Mouse (Mus musculus): ENCODE results near the gene Map3k11. TPM values are rescaled to one million over a fixed set of nuclear protein-coding genes. Genes with fewer than 3 reads are reported as not detected.
A peak's percentile ranks its signal among the peaks of the same experiment; 100 is the strongest.

Gene Map3k11
- polyA plus RNA-seq, 1 experiment from 2014 or later = 36.0 TPM

GRCm38 (mm10) chr19:5731264-5731978 lies 42.9 kb downstream of the Map3k11 start:
- no peaks in the 10 kb centered on the region for H3K9me3 ChIP-seq

GRCm38 (mm10) chr19:5734325-5734724 lies 45.8 kb downstream of the Map3k11 start:
- H3K4me1 ChIP-seq = peaks cover 22% of the 10 kb centered on the region
- 81% methylated on average over 9 of the region's 9 CpGs for WGBS
- DNase-seq (ENCODE audit: low spot score) = no peak
- peaks cover 34% of the 10 kb centered on the region for H3K27me3 ChIP-seq (ENCODE audit: insufficient read depth, poor library complexity, severe bottlenecking)
- H3K36me3 ChIP-seq = peaks cover 8% of the 10 kb centered on the region
- no peak overlapping the region for H3K27ac ChIP-seq
- H3K9me3 ChIP-seq = no peaks in the 10 kb centered on the region
- no peak overlapping the region for H3K4me3 ChIP-seq

More at GRCm38 (mm10) chr19:5731264-5731978, 42.9 kb downstream of the Map3k11 start:
- Histone ChIP-seq H3K4me1 (peaks cover 48% of the 10 kb centered on the region), H3K4me3 (peak overlapping the region; percentile 89), H3K36me3 (peaks cover 8% of the 10 kb centered on the region), H3K27ac (peak overlapping the region; percentile 79), H3K27me3 (ENCODE audit: insufficient read depth, poor library complexity, severe bottlenecking) (peaks cover 14% of the 10 kb centered on the region)
- DNase-seq (ENCODE audit: low spot score) = peak; percentile 98
- under 1% methylated on average over 47 of the region's 47 CpGs for WGBS

GRCm38 (mm10) chr19:5739446-5739845 lies 50.9 kb downstream of the Map3k11 start:
- Histone ChIP-seq H3K4me1 (peaks cover 36% of the 10 kb centered on the region), H3K36me3 (no peaks in the 10 kb centered on the region; the same call in 1 of the 2 replicates), H3K27ac (no peak overlapping the region), H3K4me3 (no peak overlapping the region; the same call in 1 of the 2 replicates), H3K27me3 (ENCODE audit: insufficient read depth, poor library complexity, severe bottlenecking) (peaks cover 83% of the 10 kb centered on the region), H3K9me3 (no peaks in the 10 kb centered on the region)
- DNase-seq (ENCODE audit: low spot score) = no peak
- 45% methylated on average over 2 of the region's 2 CpGs for WGBS

GRCm38 (mm10) chr19:5740320-5741317 lies 52.1 kb downstream of the Map3k11 start, which contains the start of gene Ltbp3:
Gene Ltbp3, plus strand, starts transcription at chr19:5740904.
- peak within 1 kb of the TSS; percentile 84 for H3K4me3 ChIP-seq
- no peak for DNase-seq (ENCODE audit: low spot score)
- H3K27ac ChIP-seq = peak within 1 kb of the TSS; percentile 89
- H3K4me1 ChIP-seq = peaks cover 41% of the 10 kb centered on the region
- WGBS = 20% methylated on average over 12 of the region's 14 CpGs
- no peaks in the 10 kb centered on the region; the same call in 1 of the 2 replicates for H3K36me3 ChIP-seq
- no peaks in the 10 kb centered on the region for H3K9me3 ChIP-seq
- H3K27me3 ChIP-seq (ENCODE audit: insufficient read depth, poor library complexity, severe bottlenecking) = peaks cover 88% of the 10 kb centered on the region

- Histone ChIP-seq H3K4me3 (peak overlapping the region; percentile 84), H3K36me3 (no peaks in the 10 kb centered on the region; the same call in 1 of the 2 replicates), H3K27me3 (ENCODE audit: insufficient read depth, poor library complexity, severe bottlenecking) (peaks cover 89% of the 10 kb centered on the region), H3K27ac (peak overlapping the region; percentile 89), H3K4me1 (peaks cover 52% of the 10 kb centered on the region), H3K9me3 (no peaks in the 10 kb centered on the region)
- DNase-seq (ENCODE audit: low spot score) = no peak
- under 1% methylated on average over 55 of the region's 55 CpGs for WGBS
Measured at GRCm38 (mm10) chr19:5741641-5742240, 53.2 kb downstream of the Map3k11 start.

- Histone ChIP-seq H3K4me3 (peak overlapping the region; percentile 84), H3K4me1 (peaks cover 57% of the 10 kb centered on the region), H3K36me3 (no peaks in the 10 kb centered on the region; the same call in 1 of the 2 replicates), H3K27ac (peak overlapping the region; percentile 89), H3K9me3 (no peaks in the 10 kb centered on the region), H3K27me3 (ENCODE audit: insufficient read depth, poor library complexity, severe bottlenecking) (peaks cover 90% of the 10 kb centered on the region)
- DNase-seq (ENCODE audit: low spot score) = no peak
- under 1% methylated on average over 32 of the region's 32 CpGs for WGBS
Measured at GRCm38 (mm10) chr19:5742241-5742641, 53.7 kb downstream of the Map3k11 start.

GRCm38 (mm10) chr19:5743576-5743975 lies 55.0 kb downstream of the Map3k11 start:
- H3K9me3 ChIP-seq = no peaks in the 10 kb centered on the region
- H3K36me3 ChIP-seq = no peaks in the 10 kb centered on the region; the same call in 1 of the 2 replicates
- H3K27me3 ChIP-seq (ENCODE audit: insufficient read depth, poor library complexity, severe bottlenecking) = peaks cover 96% of the 10 kb centered on the region
- no peak for DNase-seq (ENCODE audit: low spot score)
- H3K4me1 ChIP-seq = peaks cover 59% of the 10 kb centered on the region
- WGBS = 66% methylated on average over 5 of the region's 5 CpGs
- H3K27ac ChIP-seq = no peak overlapping the region
- peak overlapping the region; percentile 6; the same call in 1 of the 2 replicates for H3K4me3 ChIP-seq

- H3K27ac ChIP-seq = peak overlapping the region; percentile 70
- no peak for DNase-seq (ENCODE audit: low spot score)
Measured at GRCm38 (mm10) chr19:5745756-5746710, 57.5 kb downstream of the Map3k11 start.

GRCm38 (mm10) chr19:5746907-5747363 lies 58.4 kb downstream of the Map3k11 start:
- peak overlapping the region; percentile 5; the same call in 1 of the 2 replicates for H3K4me3 ChIP-seq
- H3K36me3 ChIP-seq = no peaks in the 10 kb centered on the region
- DNase-seq (ENCODE audit: low spot score) = no peak
- H3K27me3 ChIP-seq (ENCODE audit: insufficient read depth, poor library complexity, severe bottlenecking) = peaks cover 98% of the 10 kb centered on the region
- no peaks in the 10 kb centered on the region for H3K9me3 ChIP-seq
- WGBS = 29% methylated on average over 12 of the region's 12 CpGs
- peaks cover 55% of the 10 kb centered on the region for H3K4me1 ChIP-seq
- H3K27ac ChIP-seq = 0 out of 2 replicates have a peak overlapping the region, but pooled peaks have one; percentile 17

More at GRCm38 (mm10) chr19:5745756-5746710, 57.5 kb downstream of the Map3k11 start:
- H3K4me3 ChIP-seq = peak overlapping the region; percentile 55
- peaks cover 96% of the 10 kb centered on the region for H3K27me3 ChIP-seq (ENCODE audit: insufficient read depth, poor library complexity, severe bottlenecking)
- H3K36me3 ChIP-seq = no peaks in the 10 kb centered on the region
- H3K9me3 ChIP-seq = no peaks in the 10 kb centered on the region
- WGBS = 8% methylated on average over 35 of the region's 36 CpGs
- peaks cover 55% of the 10 kb centered on the region for H3K4me1 ChIP-seq

- DNase-seq (ENCODE audit: low spot score) = no peak
- WGBS = 80% methylated on average over 6 of the region's 6 CpGs
- H3K9me3 ChIP-seq = no peaks in the 10 kb centered on the region
Measured at GRCm38 (mm10) chr19:5749476-5749875, 60.9 kb downstream of the Map3k11 start.

GRCm38 (mm10) chr19:5750951-5751350 lies 62.4 kb downstream of the Map3k11 start:
- H3K4me3 ChIP-seq = peak overlapping the region; percentile 31; the same call in 1 of the 2 replicates

More at GRCm38 (mm10) chr19:5749476-5749875, 60.9 kb downstream of the Map3k11 start:
- no peak overlapping the region for H3K27ac ChIP-seq
- H3K4me1 ChIP-seq = peaks cover 38% of the 10 kb centered on the region
- H3K36me3 ChIP-seq = no peaks in the 10 kb centered on the region
- H3K4me3 ChIP-seq = no peak overlapping the region
- H3K27me3 ChIP-seq (ENCODE audit: insufficient read depth, poor library complexity, severe bottlenecking) = peaks cover 98% of the 10 kb centered on the region

More at GRCm38 (mm10) chr19:5750951-5751350, 62.4 kb downstream of the Map3k11 start:
- Histone ChIP-seq H3K36me3 (no peaks in the 10 kb centered on the region), H3K27me3 (ENCODE audit: insufficient read depth, poor library complexity, severe bottlenecking) (peaks cover 98% of the 10 kb centered on the region), H3K27ac (no peak overlapping the region), H3K4me1 (peaks cover 30% of the 10 kb centered on the region), H3K9me3 (no peaks in the 10 kb centered on the region)
- no peak for DNase-seq (ENCODE audit: low spot score)
- 8% methylated on average over 22 of the region's 22 CpGs for WGBS
